Mouse (Mus musculus) heart, embryonic 12.5 days (tissue): ENCODE data around the gene Tmcc3. TPM values are rescaled to one million over a fixed set of nuclear protein-coding genes. Genes with fewer than 3 reads are reported as not detected.

Experiments used
- ATAC-seq: fragments of 200-750 bp; cut with Nextera tagmentation; 2 replicates; pipeline ENCODE4 v1.8.0; 2017; ENCODE audit warnings: moderate TSS enrichment, moderate library complexity; ENCODE audit not compliant: insufficient number of reproducible peaks, low FRiP score
- H3K27ac ChIP-seq: fragments of 300-500 bp; sonication (generic); 2 replicates; pipeline ENCODE4 v1.5.1; 2016; ENCODE audit warnings: mild to moderate bottlenecking, moderate library complexity; ENCODE audit not compliant: poor library complexity, severe bottlenecking
- H3K27me3 ChIP-seq: fragments of 300-500 bp; sonication (generic); replicated peaks from 2 replicates; pipeline ENCODE4 v1.6.1; 2016; ENCODE audit warnings: mild to moderate bottlenecking, moderate library complexity
- H3K36me3 ChIP-seq: fragments of 300-500 bp; sonication (generic); 2 replicates; pipeline ENCODE4 v1.6.1; 2016; ENCODE audit warnings: mild to moderate bottlenecking, moderate library complexity
- H3K4me1 ChIP-seq: fragments of 300-500 bp; sonication (generic); replicated peaks from 2 replicates; pipeline ENCODE4 v1.6.1; 2016; ENCODE audit warnings: mild to moderate bottlenecking
- H3K4me2 ChIP-seq: fragments of 300-500 bp; sonication (generic); 2 replicates; pipeline ENCODE4 v1.6.1; 2016; ENCODE audit warnings: mild to moderate bottlenecking, moderate library complexity
- H3K4me3 ChIP-seq: fragments of 300-500 bp; sonication (generic); 2 replicates; pipeline ENCODE4 v1.5.1; 2016; ENCODE audit warnings: mild to moderate bottlenecking
- H3K9ac ChIP-seq: fragments of 300-500 bp; sonication (generic); 2 replicates; pipeline ENCODE4 v1.6.1; 2016; ENCODE audit warnings: mild to moderate bottlenecking, moderate library complexity
- H3K9me3 ChIP-seq: fragments of 300-500 bp; sonication (generic); replicated peaks from 2 replicates; pipeline ENCODE4 v1.6.1; 2016; ENCODE audit warnings: mild to moderate bottlenecking, moderate library complexity
- WGBS: fragments of 180-500 bp; shearing (Covaris S2); methylation state at CpG from one replicate; pipeline ENCODE4 v1.1.7; 2016; 5-methylcytosine and 5-hydroxymethylcytosine counted together
- polyA plus RNA-seq: library from polyadenylated mRNA; unstranded; fragments of >200 nt; fragmentation: Nextera tagmentation; extraction: Ambion mirVana; gene quantifications from 2 replicates; pipeline ENCODE4 v1.2.1, GENCODE M21; 2016

Gene Tmcc3
- polyA plus RNA-seq, 1 experiment from 2014 or later, result 10.2 TPM

GRCm38 (mm10) chr10:94397833-94398596, 86.3 kb downstream of the Tmcc3 start:
- no peaks in the 10 kb centered on the region for H3K27me3 ChIP-seq
- no peak overlapping the region for H3K9ac ChIP-seq
- ATAC-seq, result no peak
- no peak overlapping the region for H3K4me2 ChIP-seq
- no peaks in the 10 kb centered on the region for H3K4me1 ChIP-seq
- 65% methylated on average over 11 of the region's 11 CpGs for WGBS
- H3K27ac ChIP-seq, result no peak overlapping the region
- H3K36me3 ChIP-seq, result no peaks in the 10 kb centered on the region
- peaks cover 8% of the 10 kb centered on the region; the same call in 1 of the 2 replicates for H3K9me3 ChIP-seq
- no peak overlapping the region for H3K4me3 ChIP-seq

- no peak overlapping the region for H3K27ac ChIP-seq
These were observed 89.1 kb downstream of the Tmcc3 start for GRCm38 (mm10) chr10:94400895-94401294.

GRCm38 (mm10) chr10:94405456-94405855, 93.7 kb downstream of the Tmcc3 start:
- Histone ChIP-seq H3K9me3 (no peaks in the 10 kb centered on the region), H3K36me3 (no peaks in the 10 kb centered on the region), H3K4me2 (no peak overlapping the region), H3K27me3 (no peaks in the 10 kb centered on the region), H3K9ac (no peak overlapping the region), H3K4me1 (peaks cover 9% of the 10 kb centered on the region), H3K4me3 (no peak overlapping the region), H3K27ac (no peak overlapping the region)
- no peak for ATAC-seq
- 55% methylated on average over 3 of the region's 3 CpGs for WGBS

More at GRCm38 (mm10) chr10:94400895-94401294, 89.1 kb downstream of the Tmcc3 start:
- 76% methylated on average over 8 of the region's 8 CpGs for WGBS
- H3K9ac ChIP-seq, result no peak overlapping the region
- H3K36me3 ChIP-seq, result no peaks in the 10 kb centered on the region
- no peak overlapping the region for H3K4me3 ChIP-seq
- no peaks in the 10 kb centered on the region for H3K9me3 ChIP-seq
- no peaks in the 10 kb centered on the region for H3K27me3 ChIP-seq
- peaks cover 3% of the 10 kb centered on the region; the same call in 1 of the 2 replicates for H3K4me1 ChIP-seq
- ATAC-seq, result no peak
- H3K4me2 ChIP-seq, result no peak overlapping the region

GRCm38 (mm10) chr10:94406821-94407220, 95.1 kb downstream of the Tmcc3 start:
- Histone ChIP-seq H3K36me3 (no peaks in the 10 kb centered on the region), H3K4me1 (peaks cover 13% of the 10 kb centered on the region), H3K9ac (no peak overlapping the region), H3K4me3 (no peak overlapping the region), H3K4me2 (no peak overlapping the region), H3K9me3 (no peaks in the 10 kb centered on the region), H3K27ac (no peak overlapping the region), H3K27me3 (no peaks in the 10 kb centered on the region)
- WGBS, result 81% methylated on average over 7 of the region's 7 CpGs
- ATAC-seq, result no peak

GRCm38 (mm10) chr10:94408356-94409146, 96.8 kb downstream of the Tmcc3 start:
- Histone ChIP-seq H3K36me3 (no peaks in the 10 kb centered on the region), H3K4me2 (peak overlapping the region; percentile 65), H3K4me3 (peak overlapping the region; percentile 40), H3K9me3 (no peaks in the 10 kb centered on the region), H3K4me1 (peaks cover 18% of the 10 kb centered on the region), H3K9ac (peak overlapping the region; percentile 62; the same call in 1 of the 2 replicates), H3K27me3 (no peaks in the 10 kb centered on the region), H3K27ac (no peak overlapping the region)
- peak; percentile 41; the same call in 1 of the 2 replicates for ATAC-seq
- WGBS, result 25% methylated on average over 22 of the region's 22 CpGs

GRCm38 (mm10) chr10:94409661-94410060, 97.9 kb downstream of the Tmcc3 start:
- no peaks in the 10 kb centered on the region for H3K9me3 ChIP-seq
- H3K9ac ChIP-seq, result no peak overlapping the region
- no peak overlapping the region for H3K27ac ChIP-seq
- no peak overlapping the region for H3K4me2 ChIP-seq
- no peak for ATAC-seq
- no peaks in the 10 kb centered on the region for H3K27me3 ChIP-seq
- no peaks in the 10 kb centered on the region for H3K36me3 ChIP-seq
- no peak overlapping the region for H3K4me3 ChIP-seq
- 64% methylated on average over 6 of the region's 6 CpGs for WGBS
- peaks cover 18% of the 10 kb centered on the region for H3K4me1 ChIP-seq

GRCm38 (mm10) chr10:94411594-94411993, 99.8 kb downstream of the Tmcc3 start:
- H3K4me3 ChIP-seq, result no peak overlapping the region
- H3K27ac ChIP-seq, result no peak overlapping the region
- peaks cover 20% of the 10 kb centered on the region for H3K4me1 ChIP-seq
- WGBS, result 80% methylated on average over 9 of the region's 9 CpGs
- H3K36me3 ChIP-seq, result no peaks in the 10 kb centered on the region
- H3K9me3 ChIP-seq, result no peaks in the 10 kb centered on the region
- H3K4me2 ChIP-seq, result no peak overlapping the region
- no peaks in the 10 kb centered on the region for H3K27me3 ChIP-seq
- no peak for ATAC-seq
- H3K9ac ChIP-seq, result no peak overlapping the region

- no peak for ATAC-seq
- WGBS, result 48% methylated on average over 8 of the region's 8 CpGs
- Histone ChIP-seq H3K9ac (no peak overlapping the region), H3K4me3 (no peak overlapping the region), H3K4me2 (no peak overlapping the region), H3K4me1 (peaks cover 22% of the 10 kb centered on the region), H3K9me3 (no peaks in the 10 kb centered on the region), H3K36me3 (no peaks in the 10 kb centered on the region), H3K27ac (no peak overlapping the region), H3K27me3 (no peaks in the 10 kb centered on the region)
These were observed 102.3 kb downstream of the Tmcc3 start for GRCm38 (mm10) chr10:94413770-94414651.

- H3K36me3 ChIP-seq, result no peaks in the 10 kb centered on the region
- ATAC-seq, result 0 out of 2 replicates have a peak, but pooled peaks have one; percentile 9
- peaks cover 13% of the 10 kb centered on the region; the same call in 1 of the 2 replicates for H3K4me1 ChIP-seq
- 54% methylated on average over 22 of the region's 22 CpGs for WGBS
- no peaks in the 10 kb centered on the region for H3K9me3 ChIP-seq
- peak overlapping the region; percentile 20; the same call in 1 of the 2 replicates for H3K4me2 ChIP-seq
- no peak overlapping the region for H3K4me3 ChIP-seq
- no peaks in the 10 kb centered on the region for H3K27me3 ChIP-seq
- no peak overlapping the region for H3K9ac ChIP-seq
- no peak overlapping the region for H3K27ac ChIP-seq
These were observed 104.4 kb downstream of the Tmcc3 start for GRCm38 (mm10) chr10:94415950-94416844.

GRCm38 (mm10) chr10:94417643-94418042, 105.9 kb downstream of the Tmcc3 start:
- WGBS, result 82% methylated on average over 4 of the region's 4 CpGs
- H3K9me3 ChIP-seq, result no peaks in the 10 kb centered on the region
- no peaks in the 10 kb centered on the region for H3K36me3 ChIP-seq
- no peak overlapping the region for H3K27ac ChIP-seq
- ATAC-seq, result no peak
- H3K4me2 ChIP-seq, result no peak overlapping the region
- peaks cover 8% of the 10 kb centered on the region; the same call in 1 of the 2 replicates for H3K4me1 ChIP-seq
- no peak overlapping the region for H3K4me3 ChIP-seq
- no peaks in the 10 kb centered on the region for H3K27me3 ChIP-seq
- H3K9ac ChIP-seq, result no peak overlapping the region
